Mouse (Mus musculus): ENCODE results near the gene Kcnj1. TPM values are rescaled to one million over a fixed set of nuclear protein-coding genes. Genes with fewer than 3 reads are reported as not detected.
A peak's percentile ranks its signal among the peaks of the same experiment; 100 is the strongest.

Gene Kcnj1
- total RNA-seq (2017) = 0.82 TPM in 1 of 2 replicates, not detected in the other

DNA sequence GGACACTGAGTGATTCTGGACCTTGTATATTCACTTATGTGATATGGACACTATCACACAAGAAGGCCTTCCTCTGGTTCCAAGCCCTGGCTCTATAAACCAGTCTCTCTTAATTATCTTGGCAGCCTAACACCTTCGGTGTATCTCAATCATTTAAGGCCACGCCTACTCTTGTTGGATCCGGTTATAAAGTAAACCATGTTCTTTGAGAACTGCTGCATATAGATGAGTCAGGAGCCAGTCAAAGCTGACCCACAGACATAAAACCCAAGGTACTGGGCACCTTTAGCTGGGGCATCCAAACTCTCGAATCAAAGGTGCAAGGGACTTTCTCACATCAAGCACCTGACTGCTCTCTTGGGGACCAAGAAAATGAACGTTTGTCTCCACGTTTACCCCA, at the start of gene Kcnj1:
Gene Kcnj1, plus strand, starts transcription at position 292 of the 400 bp plus-strand sequence.
- ATAC-seq (replicated peaks; ENCODE audit: low read depth, poor library complexity, severe bottlenecking) = no peak

GRCm38 (mm10) chr9:32323610-32324009, 48.7 kb upstream of the Kcnj1 start:
- ATAC-seq (replicated peaks; ENCODE audit: low read depth, poor library complexity, severe bottlenecking) = no peak

DNA sequence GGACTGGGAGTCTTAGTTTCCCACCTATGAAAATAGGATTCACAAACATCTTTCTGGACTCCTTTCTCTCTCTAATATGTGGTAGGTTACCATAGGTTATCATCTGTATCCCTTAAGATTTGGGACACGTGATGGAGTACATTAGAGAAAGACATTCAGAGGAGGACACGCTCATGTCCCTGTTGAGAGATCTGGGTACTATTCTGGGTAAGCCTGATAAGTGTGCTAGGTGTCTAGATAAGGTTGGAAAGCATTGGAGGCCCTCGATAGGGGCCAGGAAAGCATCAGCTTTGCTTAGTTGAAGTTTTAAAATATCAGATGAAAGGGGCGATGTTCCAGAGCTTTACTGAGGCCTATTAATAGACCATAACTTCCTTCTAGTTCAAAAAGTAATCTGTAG, 43.5 kb upstream of the Kcnj1 start:
- ATAC-seq (replicated peaks; ENCODE audit: low read depth, poor library complexity, severe bottlenecking) = no peak

DNA sequence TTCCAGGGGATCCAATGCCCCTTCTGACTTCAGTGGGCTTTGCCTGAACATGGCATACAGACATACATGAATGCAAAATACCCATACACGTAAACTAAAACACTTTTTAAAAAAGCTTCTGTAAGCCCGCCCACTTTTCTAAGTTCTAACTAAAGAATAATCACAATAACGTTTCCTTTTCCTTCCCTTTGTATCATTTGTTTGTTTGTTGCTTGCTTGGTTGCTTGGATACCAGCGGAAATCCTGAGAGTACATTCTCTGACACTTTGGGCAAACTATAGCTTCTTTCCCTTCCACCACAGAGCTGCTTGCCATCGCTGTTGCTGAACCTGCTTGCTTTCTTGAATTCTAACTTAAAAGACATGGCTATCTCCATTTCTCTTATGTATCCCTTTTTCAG, 41.1 kb upstream of the Kcnj1 start:
- ATAC-seq (replicated peaks; ENCODE audit: low read depth, poor library complexity, severe bottlenecking) = no peak

DNA sequence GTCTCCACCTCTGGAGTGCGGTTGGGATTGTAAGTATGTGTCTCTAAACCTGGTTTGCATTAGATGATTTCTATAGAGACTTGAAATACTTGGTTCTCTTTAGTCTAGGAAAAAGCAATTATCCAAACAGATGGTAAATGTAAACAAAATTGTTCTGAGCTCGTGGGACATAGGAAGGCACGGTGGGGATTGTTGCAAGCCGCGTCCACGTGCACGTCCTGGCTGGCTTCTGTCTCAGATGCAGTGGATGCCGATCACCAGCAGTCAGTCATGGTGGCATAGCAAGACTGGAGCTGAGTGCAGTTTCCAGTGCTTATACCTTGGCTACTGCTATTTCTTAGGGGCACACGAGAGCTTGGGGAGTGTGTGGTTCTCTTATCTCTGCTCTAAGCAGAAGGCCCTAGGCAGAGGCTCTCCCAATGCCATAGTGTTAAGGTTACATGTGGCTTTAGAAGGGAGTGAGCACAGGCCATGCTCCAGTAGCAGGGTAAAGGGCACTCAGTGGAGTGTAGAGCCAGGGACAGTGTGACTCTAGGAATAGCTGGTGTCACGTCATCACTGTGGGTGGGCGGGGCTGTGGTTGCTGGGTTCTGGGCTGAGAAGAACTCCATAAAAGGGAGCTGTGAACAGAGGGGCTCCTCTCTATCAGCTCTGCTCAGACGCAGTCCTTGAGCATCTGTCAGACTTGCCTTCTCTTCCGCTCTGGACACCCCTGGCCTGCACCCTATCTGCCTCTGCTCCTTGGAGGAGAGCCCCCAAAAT, 36.7 kb upstream of the Kcnj1 start:
- peak; percentile 68 for ATAC-seq (replicated peaks; ENCODE audit: low read depth, poor library complexity, severe bottlenecking)

- peak; percentile 43; the same call in 1 of the 2 replicates for ATAC-seq (replicated peaks; ENCODE audit: low read depth, poor library complexity, severe bottlenecking)
These were observed 31.5 kb upstream of the Kcnj1 start for GRCm38 (mm10) chr9:32340831-32341230.

- ATAC-seq (replicated peaks; ENCODE audit: low read depth, poor library complexity, severe bottlenecking) = no peak
These were observed 29.4 kb upstream of the Kcnj1 start for GRCm38 (mm10) chr9:32342929-32343328.

DNA sequence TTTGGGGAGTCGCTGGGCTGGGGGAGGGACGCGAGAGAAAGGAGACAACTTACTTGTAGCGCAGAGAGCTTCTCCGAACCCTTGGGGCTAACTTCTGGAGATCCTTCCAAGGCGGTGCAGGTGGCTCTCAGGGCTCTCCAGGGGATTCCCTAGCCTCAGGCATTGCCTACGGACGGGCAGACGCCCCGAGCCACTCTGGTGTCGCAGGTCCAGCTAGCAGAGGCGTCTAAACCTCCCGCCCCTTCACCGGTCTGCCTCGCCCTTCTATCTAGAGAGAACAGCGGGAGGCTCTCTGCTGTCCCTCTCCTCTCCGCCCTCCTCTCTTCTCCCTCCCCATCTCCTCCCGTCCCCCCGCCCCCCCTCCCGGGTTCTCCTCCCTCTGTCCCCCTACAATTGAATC, 28.2 kb upstream of the Kcnj1 start, which contains the start of gene Kcnj5:
Gene Kcnj5, minus strand, starts transcription at position 300 of the 400 bp plus-strand sequence.
- peak; percentile 61 for ATAC-seq (replicated peaks; ENCODE audit: low read depth, poor library complexity, severe bottlenecking)

- no peak; the same call in 1 of the 2 replicates for ATAC-seq (replicated peaks; ENCODE audit: low read depth, poor library complexity, severe bottlenecking)
These were observed 27.8 kb upstream of the Kcnj1 start for GRCm38 (mm10) chr9:32344489-32344888.

GRCm38 (mm10) chr9:32348096-32348495, 24.2 kb upstream of the Kcnj1 start:
- no peak for ATAC-seq (replicated peaks; ENCODE audit: low read depth, poor library complexity, severe bottlenecking)

DNA sequence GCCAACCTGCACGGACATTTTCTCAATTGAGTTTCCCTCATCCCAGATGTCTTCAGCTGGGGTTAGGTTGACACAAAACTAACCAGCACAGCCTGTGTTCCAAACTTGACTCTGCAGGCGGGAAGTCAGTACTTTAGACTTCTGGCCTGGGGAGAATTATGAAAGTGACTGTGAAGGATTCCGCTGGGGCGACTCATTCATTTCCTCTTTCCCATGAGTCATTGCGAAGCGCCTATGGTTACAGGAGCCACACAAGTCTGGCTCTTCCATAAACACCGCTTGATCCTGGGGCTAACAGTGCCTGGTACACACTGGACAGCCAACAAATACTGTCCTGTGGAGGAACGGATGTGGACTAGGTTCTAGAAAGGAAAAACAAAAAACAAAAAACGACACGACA, 22.9 kb upstream of the Kcnj1 start:
- ATAC-seq (replicated peaks; ENCODE audit: low read depth, poor library complexity, severe bottlenecking) = 0 out of 2 replicates have a peak, but pooled peaks have one; percentile 17

GRCm38 (mm10) chr9:32350332-32350731, 22.0 kb upstream of the Kcnj1 start:
- peak; percentile 76 for ATAC-seq (replicated peaks; ENCODE audit: low read depth, poor library complexity, severe bottlenecking)

DNA sequence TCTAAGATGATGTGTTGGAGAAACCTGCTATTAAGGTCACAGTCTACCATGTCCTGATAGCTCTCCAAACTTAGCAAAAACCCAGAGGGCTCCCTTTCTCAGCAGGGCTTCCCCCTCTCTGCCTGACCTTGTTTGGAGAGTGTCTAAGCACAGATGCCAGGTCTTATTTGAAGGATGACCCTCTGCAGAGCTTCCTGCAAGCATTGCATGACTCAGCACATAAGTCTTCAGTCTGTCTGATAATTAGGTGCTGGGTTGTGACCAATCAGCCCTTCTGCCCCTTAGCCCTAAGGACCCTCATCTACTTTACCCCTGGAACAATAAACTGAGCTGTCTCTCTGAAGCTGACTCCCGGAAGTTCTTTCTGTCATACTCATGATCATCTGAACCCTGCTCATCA, 11.5 kb upstream of the Kcnj1 start:
- no peak for ATAC-seq (replicated peaks; ENCODE audit: low read depth, poor library complexity, severe bottlenecking)

DNA sequence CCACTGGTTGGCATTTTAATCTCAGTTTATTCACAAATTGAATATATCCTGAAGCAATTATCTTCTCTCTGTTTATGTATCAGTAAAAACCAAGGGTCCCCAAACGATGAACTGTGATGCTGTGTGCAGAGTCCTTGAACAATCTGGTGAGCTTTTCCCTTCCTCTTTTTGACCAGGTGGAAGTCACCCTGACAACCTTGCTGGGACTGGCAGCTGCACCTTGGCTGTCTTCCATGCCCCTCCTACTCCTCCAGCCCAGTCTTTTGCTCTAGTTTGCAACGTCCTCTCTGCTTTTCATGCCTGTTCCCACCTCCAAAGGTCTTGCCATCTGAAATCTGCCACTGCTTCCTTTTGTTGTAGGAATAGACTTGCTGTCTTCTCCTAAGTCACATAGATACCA, 3.5 kb upstream of the Kcnj1 start:
- 0 out of 2 replicates have a peak, but pooled peaks have one; percentile 36 for ATAC-seq (replicated peaks; ENCODE audit: low read depth, poor library complexity, severe bottlenecking)

GRCm38 (mm10) chr9:32369388-32369787, 2.9 kb upstream of the Kcnj1 start:
- ATAC-seq (replicated peaks; ENCODE audit: low read depth, poor library complexity, severe bottlenecking) = no peak

DNA sequence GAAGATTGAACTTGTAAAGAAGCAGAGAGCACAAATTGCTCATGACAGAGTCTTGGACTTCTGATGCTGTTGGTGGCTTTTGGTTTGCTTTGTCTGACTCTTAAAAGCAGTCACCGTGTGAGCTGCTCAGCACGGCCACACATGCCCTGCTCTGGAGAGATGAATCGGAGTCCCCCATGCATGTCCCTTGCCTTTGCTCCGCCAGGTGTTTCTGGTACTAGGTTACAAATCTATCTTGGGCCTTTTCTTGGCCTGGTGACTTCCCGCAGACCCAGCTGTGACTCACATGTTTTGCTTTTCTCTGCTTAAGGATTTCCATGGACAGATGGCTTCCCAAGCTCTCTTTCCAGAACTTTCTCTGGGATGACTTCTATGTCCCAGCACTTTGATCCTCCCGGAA, 1.4 kb downstream of the Kcnj1 start:
- ATAC-seq (replicated peaks; ENCODE audit: low read depth, poor library complexity, severe bottlenecking) = no peak

- no peak for ATAC-seq (replicated peaks; ENCODE audit: low read depth, poor library complexity, severe bottlenecking)
These were observed 3.7 kb downstream of the Kcnj1 start for GRCm38 (mm10) chr9:32376031-32376430.

GRCm38 (mm10) chr9:32376863-32377590, 4.7 kb downstream of the Kcnj1 start:
- no peak for ATAC-seq (replicated peaks; ENCODE audit: low read depth, poor library complexity, severe bottlenecking)

GRCm38 (mm10) chr9:32384906-32385305, 12.6 kb downstream of the Kcnj1 start:
- no peak for ATAC-seq (replicated peaks; ENCODE audit: low read depth, poor library complexity, severe bottlenecking)

DNA sequence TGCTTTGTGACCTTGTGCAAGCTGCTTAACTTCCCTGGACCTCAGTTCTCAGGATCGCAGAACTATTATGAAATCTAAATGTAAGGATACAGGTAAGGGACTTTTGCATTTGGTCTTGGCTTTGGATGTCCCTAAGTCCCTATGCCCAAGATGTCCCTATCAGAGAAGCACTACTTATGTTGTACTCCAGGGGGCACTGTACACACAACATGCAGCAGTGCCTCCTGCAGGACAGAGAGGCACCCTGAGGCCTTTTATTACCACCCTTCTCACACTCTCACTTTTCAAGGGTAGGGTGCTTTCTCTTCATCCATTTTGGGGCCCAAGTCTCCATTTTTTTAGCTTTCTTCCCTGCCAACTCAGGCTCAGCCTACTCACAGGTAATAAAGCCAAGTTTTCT, 15.8 kb downstream of the Kcnj1 start:
- ATAC-seq (replicated peaks; ENCODE audit: low read depth, poor library complexity, severe bottlenecking) = peak; percentile 69

DNA sequence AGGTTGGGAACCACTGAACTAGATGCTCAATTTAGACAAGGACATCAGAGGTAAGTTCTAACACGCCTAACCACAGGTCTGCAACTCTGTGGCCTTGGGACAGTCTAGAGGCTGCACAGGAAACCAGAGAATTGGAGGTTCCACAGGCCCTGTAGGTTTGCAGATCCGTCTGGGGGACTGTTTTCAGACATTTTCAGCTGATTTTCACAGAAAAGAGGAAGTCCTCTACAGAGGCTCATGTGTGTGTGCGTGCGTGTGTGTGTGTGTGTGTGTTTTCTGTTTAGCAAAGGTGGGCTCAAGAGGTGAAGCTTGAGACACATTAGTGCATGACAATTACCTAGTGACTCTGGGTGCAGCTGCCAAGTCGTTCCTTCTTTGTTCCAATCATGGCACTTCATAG, 18.8 kb downstream of the Kcnj1 start:
- peak; percentile 79 for ATAC-seq (replicated peaks; ENCODE audit: low read depth, poor library complexity, severe bottlenecking)
